Mouse (Mus musculus): ENCODE measurements around the gene Gucy2d.

Gucy2d gene

GRCm38 (mm10) chr7:98523070-98523812 is 83.0 kb downstream of the Gucy2d start:
- DNase-seq (ENCODE audit: low spot score): no peak

DNA sequence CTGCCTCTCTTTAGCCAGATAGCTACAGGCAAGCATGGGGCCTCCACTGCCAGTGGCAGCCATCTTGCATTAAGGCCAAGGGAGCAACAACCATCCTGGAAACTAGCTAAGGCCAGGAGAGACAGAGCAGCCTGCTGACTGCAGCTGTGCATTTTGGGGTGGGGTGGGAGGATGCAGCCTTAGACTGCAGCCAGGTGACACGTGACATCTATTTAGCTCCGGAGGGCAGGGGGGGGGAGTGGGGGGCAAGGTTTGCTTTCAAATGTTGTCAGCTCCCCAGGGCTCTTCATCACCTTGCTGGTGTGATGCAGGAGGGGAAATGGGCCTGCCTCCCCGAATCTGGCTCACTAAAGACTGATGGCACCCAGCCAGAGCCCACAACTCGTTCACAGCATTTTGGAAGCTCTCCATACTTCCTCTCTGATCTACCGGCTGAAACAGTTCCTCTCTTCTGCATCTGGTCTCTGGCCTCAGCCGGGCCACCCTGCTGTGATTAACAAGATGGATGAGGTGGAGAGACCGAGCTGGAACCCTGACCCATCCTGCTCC is 83.7 kb downstream of the Gucy2d start:
- DNase-seq (ENCODE audit: low spot score): no peak

GRCm38 (mm10) chr7:98524401-98524800 is 84.2 kb downstream of the Gucy2d start:
- no peak for DNase-seq (ENCODE audit: low spot score)

DNA sequence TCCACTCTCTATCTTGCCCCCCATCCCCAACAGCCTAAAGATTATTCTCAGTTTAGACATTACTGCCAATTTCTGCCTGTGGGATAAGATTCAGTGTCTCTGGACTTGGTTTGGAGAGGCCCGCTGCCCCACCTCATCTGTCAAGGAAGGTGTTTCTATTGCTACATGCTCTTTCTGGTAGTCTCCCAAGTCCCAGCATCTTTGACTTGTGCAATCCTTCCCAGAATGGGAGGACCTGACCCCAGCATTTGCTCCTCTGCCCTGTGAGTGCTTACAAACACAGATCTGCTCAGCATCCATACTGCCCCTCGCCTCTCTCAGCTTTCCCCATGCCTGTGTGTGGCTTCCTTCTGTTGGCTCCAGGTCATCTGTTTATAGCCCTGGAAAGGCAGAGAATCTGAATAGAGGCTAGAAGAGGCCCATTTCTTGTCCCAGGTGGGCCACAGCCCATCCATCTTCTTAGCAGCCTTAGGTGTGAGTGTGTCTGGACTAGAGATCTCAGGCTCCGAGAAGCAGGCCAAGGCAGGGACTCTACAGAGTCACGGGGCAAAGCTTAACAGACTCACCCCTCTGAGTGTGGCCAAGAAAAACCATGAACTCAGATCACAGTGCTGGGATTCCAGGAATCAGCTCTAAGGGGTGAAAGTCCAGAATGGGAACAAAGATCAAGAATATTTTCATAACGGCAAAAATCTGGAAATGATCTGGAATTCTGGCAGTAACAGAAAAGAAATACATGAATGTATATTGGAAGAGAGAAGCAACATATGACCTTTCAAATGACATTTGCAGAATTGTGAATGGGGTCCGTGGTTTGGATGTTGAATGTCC is 84.9 kb downstream of the Gucy2d start:
- DNase-seq (ENCODE audit: low spot score): no peak
